Mouse (Mus musculus) megakaryocyte, embryonic 14.5 days (primary cell): ENCODE measurements around the gene Afap1.

Source experiments
- FLI1 ChIP-seq: IDR thresholded peaks from 2 replicates; pipeline ENCODE4 v1.6.1; 2012; ENCODE audit warnings: low read length, inconsistent platforms, mixed read lengths
- GATA1 ChIP-seq: IDR thresholded peaks from 3 replicates; pipeline ENCODE4 v1.6.1; 2012; ENCODE audit warnings: mixed read lengths, low read length, inconsistent platforms, borderline replicate concordance

DNA sequence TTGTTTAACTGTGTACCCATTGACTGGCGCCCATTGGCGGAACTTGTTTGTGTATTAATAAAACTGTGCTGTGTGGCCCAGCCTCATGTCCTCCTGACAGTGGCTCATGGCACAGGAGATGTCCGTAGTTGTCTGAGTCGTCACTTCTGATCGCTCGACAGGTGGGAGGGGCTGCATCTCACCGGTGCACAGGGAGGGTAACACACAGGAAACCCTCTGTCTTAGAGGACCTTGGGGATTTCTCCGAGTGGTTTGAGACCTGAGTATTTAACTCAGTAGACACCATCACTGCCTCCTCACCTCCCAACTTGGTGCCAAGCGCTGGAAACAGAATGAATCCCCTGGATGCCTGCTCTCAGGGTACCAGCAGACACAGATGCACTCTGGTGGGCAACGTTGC lies 110.7 kb downstream of the Afap1 start:
- no peak for TF ChIP-seq GATA1
- no peak for TF ChIP-seq FLI1
